Mouse (Mus musculus): ENCODE measurements around the gene Nanog. TPM values are rescaled to one million over a fixed set of nuclear protein-coding genes. Genes with fewer than 3 reads are reported as not detected.

Gene Nanog
- polyA plus RNA-seq, 1 experiment, result 0.28 TPM

DNA sequence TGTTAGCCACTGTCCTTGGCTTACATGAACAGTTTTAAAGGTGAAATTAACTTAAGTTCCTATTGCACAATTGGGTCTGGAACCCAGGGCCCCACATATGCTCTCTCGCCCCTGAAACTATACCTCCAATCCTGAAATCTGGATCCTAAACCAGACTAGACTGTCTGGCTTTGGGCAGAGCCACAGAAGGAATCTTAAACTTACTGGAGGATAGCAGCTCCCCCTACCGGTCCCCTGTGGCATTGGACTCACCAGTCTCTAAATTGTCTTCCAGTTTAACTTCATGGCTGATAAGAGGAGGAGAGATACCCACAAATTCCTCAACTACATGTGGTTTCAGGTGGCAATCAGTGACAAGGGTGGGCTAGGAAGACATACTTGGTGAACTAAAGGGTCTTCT is 12.7 kb downstream of the Nanog start:
- 27% methylated on average over 2 of the region's 2 CpGs for WGBS
- Histone ChIP-seq H3K4me1 (ENCODE audit: control insufficient read depth, insufficient read depth, low read length) (no peaks in the 10 kb centered on the region), H3K4me3 (replicated peaks; ENCODE audit: extremely low read depth, low read depth, low read length) (no peak overlapping the region)
- DNase-seq, result peak; percentile 62
- TF ChIP-seq POLR2A (IDR thresholded peaks at IDR 0.05; ENCODE audit: borderline replicate concordance, extremely low read depth, low read depth, low read length) (no peak), CTCF (IDR thresholded peaks at IDR 0.05; ENCODE audit: insufficient read depth, low read length) (peak; percentile 78)

DNA sequence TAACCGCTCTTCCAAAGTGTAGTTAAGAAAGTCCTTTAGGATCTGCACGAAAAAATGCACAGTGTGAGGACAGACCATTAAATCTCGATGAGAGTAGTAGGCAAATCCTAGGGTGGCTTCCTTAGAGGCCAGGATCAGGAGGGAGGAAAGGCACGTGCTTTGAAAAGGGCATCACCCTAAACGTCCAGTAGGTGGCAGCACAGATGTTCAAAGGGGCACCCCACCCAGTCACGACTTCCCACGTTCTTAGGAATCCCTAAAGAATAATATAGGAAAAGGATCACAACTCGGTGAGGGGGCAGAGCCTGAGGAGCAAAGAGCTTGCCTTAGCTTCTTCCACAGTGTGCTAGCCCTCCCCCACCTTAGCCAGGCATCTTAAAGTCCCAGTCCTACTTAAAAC is 32.7 kb downstream of the Nanog start:
- 13% methylated on average over 8 of the region's 8 CpGs for WGBS
- DNase-seq, result peak; percentile 53
- no peak overlapping the region for H3K4me3 ChIP-seq (replicated peaks; ENCODE audit: extremely low read depth, low read depth, low read length)
- H3K4me1 ChIP-seq (ENCODE audit: control insufficient read depth, insufficient read depth, low read length), result peaks cover 6% of the 10 kb centered on the region; the same call in 1 of the 2 replicates
- TF ChIP-seq CTCF (IDR thresholded peaks at IDR 0.05; ENCODE audit: insufficient read depth, low read length) (peak; percentile 86), POLR2A (IDR thresholded peaks at IDR 0.05; ENCODE audit: borderline replicate concordance, extremely low read depth, low read depth, low read length) (no peak)

GRCm38 (mm10) chr6:122741460-122742227 is 34.4 kb downstream of the Nanog start:
- no peak for DNase-seq
- Histone ChIP-seq H3K4me3 (replicated peaks; ENCODE audit: extremely low read depth, low read depth, low read length) (peak overlapping the region; percentile 43), H3K4me1 (ENCODE audit: control insufficient read depth, insufficient read depth, low read length) (peaks cover 6% of the 10 kb centered on the region; the same call in 1 of the 2 replicates)
- WGBS, result 7% methylated on average over 25 of the region's 25 CpGs
- TF ChIP-seq POLR2A (IDR thresholded peaks at IDR 0.05; ENCODE audit: borderline replicate concordance, extremely low read depth, low read depth, low read length), result no peak
- no peak for TF ChIP-seq CTCF (IDR thresholded peaks at IDR 0.05; ENCODE audit: insufficient read depth, low read length)

DNA sequence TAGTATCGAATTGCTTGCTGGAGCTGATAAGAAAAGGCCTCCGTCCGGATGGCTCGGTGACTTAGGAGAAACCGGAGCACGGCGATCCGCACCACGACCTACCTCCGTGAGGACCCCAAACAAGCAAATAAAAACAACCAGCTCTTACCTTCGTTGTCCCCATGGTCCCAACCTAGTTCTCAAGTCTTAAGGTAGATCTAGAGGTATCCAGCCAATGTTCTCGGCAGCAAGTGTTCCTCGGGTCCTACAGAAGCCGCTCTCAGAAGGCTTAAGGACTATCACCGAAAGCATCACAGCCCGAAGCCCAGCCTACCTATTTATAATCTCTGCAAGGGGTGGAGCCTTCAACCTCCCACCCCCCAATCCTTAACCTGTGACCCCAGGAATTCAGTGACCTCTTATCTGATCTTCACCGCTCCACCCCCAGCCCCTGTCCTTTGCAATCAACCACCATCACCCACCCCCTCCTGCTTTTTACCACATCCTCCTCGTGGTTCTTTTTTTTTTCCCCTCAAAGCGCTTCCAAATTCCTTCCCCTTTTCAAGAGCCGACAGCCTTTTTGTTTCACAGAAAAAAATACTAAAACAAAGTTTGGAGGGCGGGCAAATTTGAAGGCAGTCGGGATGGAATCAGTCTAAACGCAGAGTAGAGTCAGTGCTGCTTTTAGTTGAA is 35.1 kb downstream of the Nanog start:
- TF ChIP-seq CTCF (IDR thresholded peaks at IDR 0.05; ENCODE audit: insufficient read depth, low read length), result no peak
- no peak for TF ChIP-seq POLR2A (IDR thresholded peaks at IDR 0.05; ENCODE audit: borderline replicate concordance, extremely low read depth, low read depth, low read length)
- peak overlapping the region; percentile 43 for H3K4me3 ChIP-seq (replicated peaks; ENCODE audit: extremely low read depth, low read depth, low read length)
- 3% methylated on average over 23 of the region's 23 CpGs for WGBS
- peaks cover 6% of the 10 kb centered on the region; the same call in 1 of the 2 replicates for H3K4me1 ChIP-seq (ENCODE audit: control insufficient read depth, insufficient read depth, low read length)
- DNase-seq, result no peak

GRCm38 (mm10) chr6:122743353-122743752 is 36.1 kb downstream of the Nanog start:
- Histone ChIP-seq H3K4me3 (replicated peaks; ENCODE audit: extremely low read depth, low read depth, low read length) (no peak overlapping the region), H3K4me1 (ENCODE audit: control insufficient read depth, insufficient read depth, low read length) (peaks cover 6% of the 10 kb centered on the region; the same call in 1 of the 2 replicates)
- no peak for TF ChIP-seq POLR2A (IDR thresholded peaks at IDR 0.05; ENCODE audit: borderline replicate concordance, extremely low read depth, low read depth, low read length)
- no peak for TF ChIP-seq CTCF (IDR thresholded peaks at IDR 0.05; ENCODE audit: insufficient read depth, low read length)
- no peak for DNase-seq
- 37% methylated on average over 11 of the region's 11 CpGs for WGBS

DNA sequence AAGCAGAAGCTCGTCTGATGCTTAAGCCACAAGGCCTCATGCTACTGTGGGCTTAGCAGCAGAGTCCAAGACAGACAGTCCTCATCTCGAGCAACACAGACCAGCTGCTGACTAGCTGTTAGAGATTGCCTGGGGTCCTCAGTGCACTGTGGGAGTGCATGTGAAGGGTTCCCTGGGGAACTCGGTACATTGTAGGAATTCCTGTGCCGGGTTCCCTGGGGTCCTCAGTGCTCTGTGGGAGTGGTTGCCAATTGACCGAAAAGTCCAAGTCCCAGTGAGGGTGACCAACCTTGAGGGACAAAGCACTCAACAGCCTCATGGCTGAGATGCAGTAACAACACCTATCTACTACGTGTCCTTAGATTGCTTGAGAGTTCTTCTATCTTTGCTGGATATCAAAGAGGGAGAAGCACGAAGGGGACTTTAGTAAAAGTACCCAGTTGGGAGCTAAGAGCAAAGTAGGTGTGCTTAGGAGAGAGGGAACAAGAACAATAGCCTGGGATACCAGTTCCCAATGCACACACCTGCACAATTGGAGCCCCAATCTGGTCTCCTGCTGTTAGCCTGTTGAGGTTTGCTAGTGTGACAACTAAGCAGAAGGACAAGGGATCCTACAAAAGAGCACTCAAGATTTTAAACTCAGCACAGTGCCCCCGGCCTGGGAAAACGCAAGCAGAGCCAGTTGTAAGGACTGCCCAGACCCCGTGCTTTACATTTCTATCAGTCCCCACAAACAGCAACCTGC is 37.4 kb downstream of the Nanog start:
- WGBS, result 63% methylated on average over 10 of the region's 10 CpGs
- no peak for DNase-seq
- no peak for TF ChIP-seq CTCF (IDR thresholded peaks at IDR 0.05; ENCODE audit: insufficient read depth, low read length)
- no peak for TF ChIP-seq POLR2A (IDR thresholded peaks at IDR 0.05; ENCODE audit: borderline replicate concordance, extremely low read depth, low read depth, low read length)
- Histone ChIP-seq H3K4me3 (replicated peaks; ENCODE audit: extremely low read depth, low read depth, low read length) (no peak overlapping the region), H3K4me1 (ENCODE audit: control insufficient read depth, insufficient read depth, low read length) (peaks cover 6% of the 10 kb centered on the region; the same call in 1 of the 2 replicates)

DNA sequence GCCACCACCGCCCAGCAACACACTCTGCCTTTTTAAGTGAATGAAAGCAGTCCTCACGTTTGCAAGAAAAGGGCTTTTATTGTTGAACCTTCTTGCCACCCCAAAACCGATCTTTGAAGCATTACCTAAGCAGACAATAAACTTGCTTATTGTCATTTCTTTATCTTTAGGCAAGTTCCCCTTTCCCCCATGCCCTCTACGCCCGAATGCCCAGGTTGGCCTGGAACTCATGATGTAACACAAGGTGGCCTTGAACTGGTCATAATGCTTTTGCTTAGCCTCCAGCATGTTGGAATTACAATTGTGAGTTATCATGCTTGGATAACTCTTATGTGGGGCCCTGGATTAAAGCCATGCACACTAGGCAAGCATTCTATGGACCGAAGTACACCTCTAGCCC is 43.3 kb downstream of the Nanog start:
- DNase-seq, result no peak
- TF ChIP-seq POLR2A (IDR thresholded peaks at IDR 0.05; ENCODE audit: borderline replicate concordance, extremely low read depth, low read depth, low read length) (no peak), CTCF (IDR thresholded peaks at IDR 0.05; ENCODE audit: insufficient read depth, low read length) (no peak)
- Histone ChIP-seq H3K4me1 (ENCODE audit: control insufficient read depth, insufficient read depth, low read length) (no peaks in the 10 kb centered on the region), H3K4me3 (replicated peaks; ENCODE audit: extremely low read depth, low read depth, low read length) (no peak overlapping the region)
- WGBS, result 83% methylated on average over 6 of the region's 6 CpGs

DNA sequence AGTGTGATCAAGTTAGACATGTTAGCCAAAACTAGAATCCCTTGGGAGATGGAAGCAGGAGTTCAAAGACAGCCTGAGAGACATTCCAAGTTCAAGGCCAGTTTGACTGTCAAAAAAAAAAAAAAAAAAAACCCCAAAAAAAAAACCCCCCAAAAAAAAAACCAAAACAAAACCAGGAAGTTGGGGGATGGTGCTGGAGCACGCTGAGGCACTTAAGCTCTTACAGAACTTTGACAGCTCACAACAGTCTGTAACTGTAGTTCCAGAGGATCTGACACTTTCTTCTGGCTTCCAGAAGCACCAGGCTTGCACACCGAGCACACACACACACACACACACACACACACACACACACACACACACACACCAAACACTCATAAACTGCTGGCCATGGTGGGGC is 48.6 kb downstream of the Nanog start:
- Histone ChIP-seq H3K4me3 (replicated peaks; ENCODE audit: extremely low read depth, low read depth, low read length) (no peak overlapping the region), H3K4me1 (ENCODE audit: control insufficient read depth, insufficient read depth, low read length) (no peaks in the 10 kb centered on the region)
- WGBS, result 27% methylated on average over 2 of the region's 2 CpGs
- no peak for DNase-seq
- TF ChIP-seq POLR2A (IDR thresholded peaks at IDR 0.05; ENCODE audit: borderline replicate concordance, extremely low read depth, low read depth, low read length) (no peak), CTCF (IDR thresholded peaks at IDR 0.05; ENCODE audit: insufficient read depth, low read length) (no peak)

DNA sequence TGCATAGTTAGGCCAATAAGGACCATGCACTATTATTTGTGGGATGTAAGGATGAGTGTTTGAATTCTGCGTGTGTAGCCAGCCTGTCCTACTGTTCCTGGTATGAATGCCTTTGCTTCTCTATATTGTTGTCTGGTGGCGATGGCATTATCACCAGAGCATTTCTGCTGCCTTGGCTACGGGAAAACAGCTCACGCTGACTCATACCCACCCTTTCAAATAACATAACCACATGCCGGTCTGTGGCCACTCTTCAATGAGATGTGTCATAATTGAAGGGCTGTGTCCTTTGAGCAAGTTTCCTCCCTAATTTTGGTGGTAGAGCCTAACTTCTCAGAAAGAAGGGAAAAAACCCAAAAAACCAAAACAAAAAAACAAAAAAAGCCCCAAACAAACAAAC is 51.4 kb downstream of the Nanog start:
- Histone ChIP-seq H3K4me1 (ENCODE audit: control insufficient read depth, insufficient read depth, low read length) (no peaks in the 10 kb centered on the region), H3K4me3 (replicated peaks; ENCODE audit: extremely low read depth, low read depth, low read length) (no peak overlapping the region)
- TF ChIP-seq CTCF (IDR thresholded peaks at IDR 0.05; ENCODE audit: insufficient read depth, low read length) (no peak), POLR2A (IDR thresholded peaks at IDR 0.05; ENCODE audit: borderline replicate concordance, extremely low read depth, low read depth, low read length) (no peak)
- DNase-seq, result no peak
- 73% methylated on average over 5 of the region's 5 CpGs for WGBS

Measured in lung, adult 2 months (tissue).